Mouse (Mus musculus) adrenal gland, postnatal 10 days (tissue): Measurements from ENCODE around the gene Gm10197. TPM values are rescaled to one million over a fixed set of nuclear protein-coding genes. Genes with fewer than 3 reads are reported as not detected.
A peak's percentile ranks its signal among the peaks of the same experiment; 100 is the strongest.
"Not testable (repeated sequence)": the region's sequence is repeated elsewhere in the genome, so short reads cannot be mapped to it uniquely, and the experiment has no call there.

ENCODE experiments used
- DNase-seq: peaks from one replicate; pipeline ENCODE4 v3.0.0; 2021; ENCODE audit warnings: mixed read lengths
- long read RNA-seq, 2 experiments: library from polyadenylated mRNA; stranded (forward); transcript quantifications; one replicate each; pipeline ENCODE4 v2.0.0; 2021
- total RNA-seq, 2 experiments: library from RNA; stranded (reverse); gene quantifications; 2 replicates each; pipeline ENCODE4 v1.2.3; 2021

The Gm10197 gene
- not detected for total RNA-seq
- long read RNA-seq, experiment 1: 0 reads
- long read RNA-seq, experiment 2: 0 reads

DNA sequence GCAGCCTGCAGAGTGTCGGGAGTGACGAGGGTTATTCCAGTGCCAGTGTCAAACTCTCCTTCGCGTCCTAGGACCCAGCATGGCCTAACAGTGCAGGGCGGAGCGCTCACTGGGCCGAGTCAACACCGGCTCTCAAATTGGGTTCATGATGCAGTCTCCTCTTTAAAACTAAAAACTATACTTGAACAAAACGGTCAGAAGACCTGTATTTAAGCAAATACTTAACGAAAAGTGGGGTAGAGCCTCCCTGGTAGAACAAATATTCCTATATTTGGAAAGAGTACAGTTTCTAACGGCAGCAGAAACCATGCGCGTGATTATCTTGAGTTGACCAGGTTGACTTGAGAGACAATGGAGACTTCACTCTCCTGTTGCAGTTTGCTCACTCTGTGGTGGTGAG lies at the start of gene Gm10197:
Gene Gm10197, minus strand, starts transcription at position 101 of the 400 bp plus-strand sequence.
- DNase-seq: no peak

- peak; percentile 83 for DNase-seq
Observed at GRCm38 (mm10) chr19:53420924-53421582, 49.5 kb upstream of the Gm10197 start.

GRCm38 (mm10) chr19:53419834-53420233 lies 48.3 kb upstream of the Gm10197 start:
- DNase-seq: peak; percentile 80

DNA sequence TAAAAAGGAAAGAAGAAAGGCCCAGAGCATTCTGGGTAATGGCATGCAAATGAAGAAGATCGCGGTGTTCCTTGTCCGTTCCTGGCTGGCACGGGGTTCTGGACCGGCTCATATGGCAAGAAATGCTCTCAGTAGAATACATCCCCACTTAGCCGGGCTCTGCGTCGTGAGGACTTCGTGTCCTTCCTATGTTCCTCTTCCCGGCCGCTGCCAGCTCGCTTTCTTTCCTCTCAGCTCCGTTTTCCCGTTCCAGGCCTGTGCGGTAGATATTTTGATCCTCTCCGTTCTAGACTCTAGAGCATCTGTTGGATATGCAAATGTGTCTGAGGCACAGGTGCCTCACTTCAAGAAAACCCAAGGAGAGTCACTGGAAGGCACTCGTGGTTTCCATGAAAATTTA lies 43.6 kb upstream of the Gm10197 start:
- DNase-seq: no peak

- no peak for DNase-seq
Observed at GRCm38 (mm10) chr19:53414650-53415049, 43.1 kb upstream of the Gm10197 start.

DNA sequence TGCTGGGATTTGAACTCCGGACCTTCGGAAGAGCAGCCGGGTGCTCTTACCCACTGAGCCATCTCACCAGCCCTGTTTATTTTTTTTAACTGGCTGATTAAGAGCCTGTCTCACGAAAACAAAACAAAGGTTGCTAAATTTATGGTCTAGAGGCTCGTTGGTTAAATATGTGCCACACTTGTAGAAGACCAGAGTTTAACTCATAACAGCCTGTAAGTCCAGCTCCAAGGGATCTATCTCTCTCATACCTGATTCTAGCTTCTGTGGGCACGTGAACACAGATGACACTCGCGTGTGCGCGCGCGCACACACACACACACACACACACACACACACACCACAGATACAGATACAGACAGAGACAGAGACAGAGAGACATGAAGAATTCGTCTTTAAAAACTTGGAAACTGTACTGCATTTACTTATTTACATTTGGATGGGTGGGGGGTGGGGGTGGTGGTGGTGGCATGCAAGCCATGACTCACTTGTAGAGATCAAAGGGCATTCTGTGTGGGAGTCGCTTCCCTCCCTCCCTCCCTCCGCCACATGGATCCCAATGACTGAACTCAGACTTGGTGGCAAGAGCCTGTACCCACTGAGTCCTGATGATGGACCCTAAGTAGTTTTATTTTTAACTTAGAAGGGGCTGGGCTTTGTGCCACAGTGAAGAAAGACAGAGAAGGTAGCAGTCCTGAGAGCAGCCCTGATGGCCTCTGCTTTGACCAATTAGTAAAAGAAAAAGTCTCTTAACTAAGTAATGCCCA lies 42.2 kb upstream of the Gm10197 start:
- DNase-seq: no peak

- no peak for DNase-seq
Observed at GRCm38 (mm10) chr19:53412149-53412848, 40.7 kb upstream of the Gm10197 start.

GRCm38 (mm10) chr19:53409663-53410307 lies 38.2 kb upstream of the Gm10197 start:
- DNase-seq: no peak

- DNase-seq: peak; percentile 36
Observed at GRCm38 (mm10) chr19:53408398-53408797, 36.8 kb upstream of the Gm10197 start.

DNA sequence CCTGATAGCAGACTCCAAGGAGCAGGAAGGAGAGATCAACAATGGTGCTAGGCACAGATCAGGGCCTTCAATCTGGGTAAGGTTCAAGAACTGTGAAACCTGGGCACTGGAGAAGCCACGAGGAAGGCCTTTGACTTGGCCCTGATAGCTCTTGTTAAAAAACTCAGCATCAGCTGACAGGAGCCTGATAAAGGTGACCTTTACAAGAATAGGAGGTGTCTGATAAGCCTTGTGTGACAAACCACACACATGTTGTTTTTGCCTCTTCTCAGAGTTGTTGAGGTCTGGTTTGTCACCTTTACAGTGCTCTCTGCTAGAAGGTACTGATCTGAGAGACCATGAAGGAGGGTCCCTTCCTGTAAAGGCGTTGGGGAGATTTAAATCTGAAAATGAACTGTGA lies 35.8 kb upstream of the Gm10197 start:
- DNase-seq: no peak

DNA sequence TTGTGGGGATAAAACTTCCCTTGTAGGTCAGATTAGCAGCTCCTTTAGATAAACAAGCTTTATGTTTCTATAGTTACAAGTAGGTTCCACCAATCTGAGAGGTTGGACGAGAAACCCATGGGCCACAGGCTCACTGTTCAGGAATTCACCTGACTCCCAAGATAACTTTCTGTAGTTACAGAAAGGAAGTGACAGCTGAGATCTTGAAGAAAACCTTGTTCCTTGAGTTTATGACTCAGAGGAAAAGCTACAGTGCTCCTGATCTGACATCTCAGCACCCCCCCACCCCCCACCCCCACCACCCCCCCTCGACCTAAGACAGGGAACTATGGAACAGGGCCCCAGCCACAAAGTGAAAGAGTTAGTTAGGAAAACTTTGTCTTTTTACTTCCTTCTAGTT lies 34.2 kb upstream of the Gm10197 start:
- no peak for DNase-seq

- DNase-seq: peak; percentile 41
Observed at GRCm38 (mm10) chr19:53404837-53405356, 33.3 kb upstream of the Gm10197 start.

DNA sequence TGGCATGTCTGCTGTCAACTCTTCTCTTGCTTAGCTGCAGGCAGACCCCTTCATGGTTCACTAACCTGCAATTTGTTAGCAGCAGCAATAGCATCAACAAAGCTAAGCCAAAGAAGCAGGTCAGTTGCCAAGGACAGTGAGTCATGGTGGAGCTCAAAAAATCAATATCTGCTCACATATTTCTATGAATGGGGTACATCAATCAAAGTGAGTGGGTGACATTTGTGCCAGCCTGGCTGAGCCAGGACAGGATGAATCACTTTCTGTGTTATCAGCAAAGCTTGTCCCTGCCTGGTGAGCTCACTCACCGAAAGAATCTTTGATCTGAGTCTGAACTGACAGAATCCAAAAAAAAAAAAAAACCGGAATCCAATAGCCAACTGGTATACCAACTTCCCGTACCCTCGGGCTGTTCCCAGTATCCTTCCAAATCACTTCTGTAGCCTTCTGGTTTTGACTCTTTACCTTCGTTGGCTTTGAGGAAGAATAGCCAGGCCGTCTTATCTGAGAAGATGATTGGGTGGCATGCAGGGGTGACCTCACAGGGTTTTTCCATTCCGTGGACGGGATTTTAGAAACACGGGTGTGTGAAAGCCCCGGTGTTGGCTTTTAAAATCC lies 32.8 kb upstream of the Gm10197 start:
- peak; percentile 73 for DNase-seq

DNA sequence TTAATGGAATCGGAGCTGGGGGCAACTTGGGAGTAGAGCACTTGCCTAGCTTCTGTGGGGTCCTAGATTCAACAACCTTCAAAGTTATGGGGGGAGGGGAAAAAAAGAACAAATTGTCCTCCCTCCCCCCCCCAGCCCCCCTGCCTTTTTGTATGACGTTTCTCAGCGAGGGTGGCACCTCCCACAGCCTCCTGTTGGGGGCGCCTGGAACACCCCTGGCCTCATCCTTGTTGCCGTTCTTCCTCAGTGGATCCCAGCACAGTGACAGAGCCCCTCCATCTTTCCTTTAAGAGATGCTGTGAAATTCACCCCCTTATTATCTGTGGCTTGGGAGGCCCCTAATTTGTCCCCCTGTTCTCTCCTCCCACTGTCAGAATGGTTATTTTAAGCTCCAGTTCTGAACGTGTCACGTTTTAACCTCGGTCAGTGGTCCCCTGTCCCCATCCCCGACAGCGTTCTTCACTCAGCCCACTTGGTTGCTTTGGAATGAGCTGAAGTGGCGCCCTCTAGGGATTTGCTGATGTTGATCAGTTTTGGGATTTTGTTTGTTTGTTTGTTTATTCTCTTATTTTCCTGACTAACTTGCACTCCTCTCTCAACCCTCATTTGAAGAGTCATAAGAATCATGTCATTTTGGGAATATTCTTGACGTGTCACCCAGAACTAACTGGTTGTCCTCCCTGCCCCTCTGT lies 31.3 kb upstream of the Gm10197 start:
- no peak for DNase-seq

DNA sequence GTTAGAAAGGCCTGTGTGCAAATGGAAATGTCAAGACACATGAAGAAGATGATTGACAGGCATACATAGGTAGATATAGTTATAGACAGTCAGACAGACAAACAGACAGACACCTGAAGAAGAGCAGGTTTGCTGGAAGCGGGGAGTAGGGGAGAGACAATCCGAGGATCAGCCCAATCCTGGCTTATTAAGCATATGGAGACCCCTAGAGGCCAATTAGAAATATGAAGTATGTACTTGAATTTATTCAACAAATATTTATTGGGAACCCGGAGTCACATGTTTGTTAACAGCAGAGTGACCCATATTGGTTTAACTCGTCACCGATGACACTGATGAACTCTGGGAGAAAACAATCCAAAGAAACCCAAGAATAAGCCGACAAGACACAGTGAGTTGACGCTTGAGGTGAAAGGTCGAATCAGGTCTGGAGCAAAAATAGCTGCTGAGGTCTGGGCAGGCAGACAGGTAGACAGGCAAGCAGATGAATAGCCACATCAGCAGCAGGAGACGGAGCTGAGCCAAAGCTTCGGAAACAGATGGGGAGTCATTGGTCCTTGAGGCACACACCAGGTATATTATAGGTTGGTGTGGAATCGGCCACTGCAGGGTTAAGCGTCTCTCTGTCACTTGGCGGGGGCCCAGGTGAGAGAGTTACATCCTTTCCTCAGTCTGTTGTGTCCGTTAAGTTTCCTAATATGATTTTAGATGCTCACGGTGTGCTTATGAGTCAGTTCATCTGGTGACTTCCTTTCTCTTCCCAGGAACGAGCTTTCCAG lies 29.0 kb upstream of the Gm10197 start:
- no peak for DNase-seq

- DNase-seq: no peak
Observed at GRCm38 (mm10) chr19:53399213-53399612, 27.6 kb upstream of the Gm10197 start.

DNA sequence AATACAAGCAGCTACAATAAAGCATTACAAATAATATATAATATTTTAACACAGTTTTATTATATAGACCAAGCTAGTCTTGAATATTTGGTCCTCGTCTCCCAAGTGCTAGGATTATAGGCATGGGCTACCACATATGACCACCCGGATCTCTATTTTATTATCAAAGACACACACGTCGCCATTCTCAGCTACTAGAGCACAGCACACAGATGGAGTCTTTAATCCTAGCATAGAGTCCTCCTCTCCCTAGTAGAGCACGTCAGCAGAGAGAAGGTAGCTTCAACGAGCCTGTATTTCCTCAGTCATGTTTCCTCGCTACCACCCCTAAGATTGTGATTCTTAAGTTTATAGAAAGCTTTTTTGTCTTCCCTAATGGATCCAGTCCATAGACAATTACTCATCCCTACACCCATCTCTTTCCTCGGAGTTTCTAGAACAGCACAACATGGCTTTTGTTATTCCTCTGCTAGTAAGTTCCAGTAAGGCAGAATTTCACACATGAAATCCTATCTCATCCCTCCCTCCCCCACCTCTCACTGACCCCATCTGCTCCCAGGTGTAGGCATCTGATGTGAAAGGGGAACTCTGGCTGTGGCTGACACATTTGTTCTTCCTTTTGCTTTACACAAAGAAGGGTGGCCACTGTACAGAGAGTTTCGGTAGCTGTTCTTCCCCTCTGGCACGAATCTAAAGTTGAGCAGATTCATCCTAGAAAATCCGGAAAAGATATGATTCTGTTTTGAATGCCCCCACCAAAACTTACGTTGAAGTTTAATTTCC lies 26.1 kb upstream of the Gm10197 start:
- no peak for DNase-seq

- DNase-seq: not testable (repeated sequence)
Observed at GRCm38 (mm10) chr19:53395805-53396204, 24.2 kb upstream of the Gm10197 start.

GRCm38 (mm10) chr19:53394956-53395355 lies 23.4 kb upstream of the Gm10197 start:
- not testable (repeated sequence) for DNase-seq

- peak; percentile 32 for DNase-seq
Observed at GRCm38 (mm10) chr19:53394552-53394951, 23.0 kb upstream of the Gm10197 start.
